Mouse (Mus musculus) frontal cortex, postnatal 36 days (tissue): ENCODE data around the gene Gm20388.
A peak's percentile ranks its signal among the peaks of the same experiment; 100 is the strongest.

Experiments
- DNase-seq, 2 experiments: peaks; one replicate each; pipeline ENCODE4 v3.0.0; 2022; ENCODE audit warnings: low spot score in 2 of 2

The Gm20388 gene

GRCm38 (mm10) chr8:124311723-124312122 is 4401.1 kb downstream of the Gm20388 start:
- DNase-seq, result no peak

- DNase-seq, result no peak
These were observed 4401.6 kb downstream of the Gm20388 start for GRCm38 (mm10) chr8:124312228-124312627.

GRCm38 (mm10) chr8:124314803-124315202 is 4404.2 kb downstream of the Gm20388 start:
- no peak for DNase-seq

- no peak for DNase-seq
These were observed 4406.0 kb downstream of the Gm20388 start for GRCm38 (mm10) chr8:124316466-124317136.

- DNase-seq, result no peak
These were observed 4406.6 kb downstream of the Gm20388 start for GRCm38 (mm10) chr8:124317191-124317682.

- DNase-seq, result no peak
These were observed 4407.2 kb downstream of the Gm20388 start for GRCm38 (mm10) chr8:124317821-124318220.

GRCm38 (mm10) chr8:124318612-124319315 is 4408.1 kb downstream of the Gm20388 start:
- DNase-seq, result no peak

GRCm38 (mm10) chr8:124319316-124319652 is 4408.6 kb downstream of the Gm20388 start:
- no peak for DNase-seq

GRCm38 (mm10) chr8:124321227-124321840 is 4410.7 kb downstream of the Gm20388 start:
- peak in 1 of 2 experiments; percentile 36 for DNase-seq

GRCm38 (mm10) chr8:124323356-124323755 is 4412.7 kb downstream of the Gm20388 start:
- peak; percentile 50 to 71 for DNase-seq

GRCm38 (mm10) chr8:124328259-124328658 is 4417.6 kb downstream of the Gm20388 start:
- DNase-seq, result no peak

GRCm38 (mm10) chr8:124329690-124330089 is 4419.0 kb downstream of the Gm20388 start:
- DNase-seq, result no peak

- DNase-seq, result no peak
These were observed 4419.8 kb downstream of the Gm20388 start for GRCm38 (mm10) chr8:124330433-124330832.

- DNase-seq, result no peak
These were observed 4420.5 kb downstream of the Gm20388 start for GRCm38 (mm10) chr8:124331094-124331493.

GRCm38 (mm10) chr8:124331706-124332105 is 4421.1 kb downstream of the Gm20388 start:
- DNase-seq, result no peak

GRCm38 (mm10) chr8:124336302-124336701 is 4425.7 kb downstream of the Gm20388 start:
- no peak for DNase-seq

GRCm38 (mm10) chr8:124339742-124340141 is 4429.1 kb downstream of the Gm20388 start:
- no peak for DNase-seq

GRCm38 (mm10) chr8:124340360-124341068 is 4429.9 kb downstream of the Gm20388 start:
- DNase-seq, result no peak

GRCm38 (mm10) chr8:124343151-124343550 is 4432.5 kb downstream of the Gm20388 start:
- peak; percentile 37 to 45 for DNase-seq

- DNase-seq, result no peak
These were observed 4433.4 kb downstream of the Gm20388 start for GRCm38 (mm10) chr8:124343991-124344390.

- no peak for DNase-seq
These were observed 4434.5 kb downstream of the Gm20388 start for GRCm38 (mm10) chr8:124345098-124345497.
